Mouse (Mus musculus): ENCODE measurements around the gene Ttll10.

Ttll10 gene

GRCm38 (mm10) chr4:156065156-156065894 lies 6.1 kb upstream of the Ttll10 start:
- no peak for DNase-seq

GRCm38 (mm10) chr4:156064510-156064897 lies 5.3 kb upstream of the Ttll10 start:
- no peak for DNase-seq

- no peak for DNase-seq
These were observed 4.8 kb upstream of the Ttll10 start for GRCm38 (mm10) chr4:156063861-156064509.

- DNase-seq: no peak
These were observed 499 bp upstream of the Ttll10 start for GRCm38 (mm10) chr4:156059713-156060112.

- no peak for DNase-seq
These were observed 388 bp downstream of the Ttll10 start for GRCm38 (mm10) chr4:156058826-156059225.

GRCm38 (mm10) chr4:156057702-156058101 lies 1.5 kb downstream of the Ttll10 start:
- DNase-seq: no peak

GRCm38 (mm10) chr4:156055173-156055572 lies 4.0 kb downstream of the Ttll10 start:
- DNase-seq: no peak

- DNase-seq: no peak
These were observed 4.6 kb downstream of the Ttll10 start for GRCm38 (mm10) chr4:156054606-156055005.

- no peak for DNase-seq
These were observed 5.1 kb downstream of the Ttll10 start for GRCm38 (mm10) chr4:156054130-156054529.

- no peak for DNase-seq
These were observed 6.1 kb downstream of the Ttll10 start for GRCm38 (mm10) chr4:156053113-156053512.

- DNase-seq: no peak
These were observed 8.7 kb downstream of the Ttll10 start for GRCm38 (mm10) chr4:156050391-156050980.

GRCm38 (mm10) chr4:156049779-156050178 lies 9.4 kb downstream of the Ttll10 start:
- no peak for DNase-seq

- DNase-seq: no peak
These were observed 14.5 kb downstream of the Ttll10 start for GRCm38 (mm10) chr4:156044754-156045153.

- no peak for DNase-seq
These were observed 24.3 kb downstream of the Ttll10 start for GRCm38 (mm10) chr4:156034901-156035300.

GRCm38 (mm10) chr4:156034301-156034700 lies 24.9 kb downstream of the Ttll10 start:
- DNase-seq: no peak

GRCm38 (mm10) chr4:156033476-156034119 lies 25.6 kb downstream of the Ttll10 start:
- DNase-seq: peak; percentile 65

GRCm38 (mm10) chr4:156032856-156033255 lies 26.4 kb downstream of the Ttll10 start:
- DNase-seq: peak; percentile 33

- peak; percentile 92 for DNase-seq
These were observed 27.4 kb downstream of the Ttll10 start for GRCm38 (mm10) chr4:156031593-156032391.

- DNase-seq: no peak
These were observed 28.0 kb downstream of the Ttll10 start for GRCm38 (mm10) chr4:156031255-156031592.

- DNase-seq: peak; percentile 38
These were observed 28.5 kb downstream of the Ttll10 start for GRCm38 (mm10) chr4:156030651-156031118.

GRCm38 (mm10) chr4:156028580-156028979 lies 30.6 kb downstream of the Ttll10 start:
- no peak for DNase-seq

- DNase-seq: no peak
These were observed 33.2 kb downstream of the Ttll10 start, which contains the start of gene Tnfrsf18 for GRCm38 (mm10) chr4:156026013-156026412. Tnfrsf18 (plus strand) TSS chr4:156026164.

- no peak for DNase-seq
These were observed 35.0 kb downstream of the Ttll10 start for GRCm38 (mm10) chr4:156024184-156024583.

Data from cerebellum, adult 9-10 months (tissue).